Mouse (Mus musculus) forebrain, embryonic 15.5 days (tissue): ENCODE data around the gene Nlrc4. TPM values are rescaled to one million over a fixed set of nuclear protein-coding genes. Genes with fewer than 3 reads are reported as not detected.
"Not testable (repeated sequence)": the region's sequence is repeated elsewhere in the genome, so short reads cannot be mapped to it uniquely, and the experiment has no call there.

ENCODE experiments used
- ATAC-seq: fragments of 200-750 bp; cut with Nextera tagmentation; replicated peaks from 2 replicates; pipeline ENCODE4 v1.8.0; 2017; ENCODE audit warnings: mild to moderate bottlenecking, moderate TSS enrichment, moderate library complexity
- H3K27ac ChIP-seq: fragments of 300-500 bp; sonication (generic); replicated peaks from 2 replicates; pipeline ENCODE4 v1.5.1; 2015; ENCODE audit warnings: mild to moderate bottlenecking, inconsistent platforms
- H3K27me3 ChIP-seq: fragments of 300-500 bp; sonication (generic); 2 replicates; pipeline ENCODE4 v1.6.1; 2015; ENCODE audit warnings: inconsistent platforms
- H3K36me3 ChIP-seq: fragments of 300-500 bp; sonication (generic); 2 replicates; pipeline ENCODE4 v1.6.1; 2015; ENCODE audit warnings: mild to moderate bottlenecking, inconsistent platforms
- H3K4me1 ChIP-seq: fragments of 300-500 bp; sonication (generic); 2 replicates; pipeline ENCODE4 v1.6.1; 2015; ENCODE audit warnings: inconsistent platforms
- H3K4me2 ChIP-seq: fragments of 300-500 bp; sonication (generic); replicated peaks from 2 replicates; pipeline ENCODE4 v1.6.1; 2015; ENCODE audit warnings: mild to moderate bottlenecking, inconsistent platforms
- H3K4me3 ChIP-seq: fragments of 300-500 bp; sonication (generic); 2 replicates; pipeline ENCODE4 v1.5.1; 2015; ENCODE audit warnings: mild to moderate bottlenecking, inconsistent platforms
- H3K9ac ChIP-seq: fragments of 300-500 bp; sonication (generic); replicated peaks from 2 replicates; pipeline ENCODE4 v1.6.1; 2015; ENCODE audit warnings: mild to moderate bottlenecking, inconsistent platforms
- H3K9me3 ChIP-seq: fragments of 300-500 bp; sonication (generic); 2 replicates; pipeline ENCODE4 v1.6.1; 2016; ENCODE audit warnings: inconsistent platforms
- WGBS: fragments of 180-500 bp; shearing (Covaris S2); methylation state at CpG from one replicate; pipeline ENCODE4 v1.1.7; 2015; ENCODE audit warnings: mixed read lengths; 5-methylcytosine and 5-hydroxymethylcytosine counted together
- polyA plus RNA-seq: library from polyadenylated mRNA; unstranded; fragments of >200 nt; fragmentation: Nextera tagmentation; extraction: Ambion mirVana; gene quantifications from 2 replicates; pipeline ENCODE4 v1.2.1, GENCODE M21; 2015

The Nlrc4 gene
- polyA plus RNA-seq: 0.22 and 0.26 TPM in 2 replicates

DNA sequence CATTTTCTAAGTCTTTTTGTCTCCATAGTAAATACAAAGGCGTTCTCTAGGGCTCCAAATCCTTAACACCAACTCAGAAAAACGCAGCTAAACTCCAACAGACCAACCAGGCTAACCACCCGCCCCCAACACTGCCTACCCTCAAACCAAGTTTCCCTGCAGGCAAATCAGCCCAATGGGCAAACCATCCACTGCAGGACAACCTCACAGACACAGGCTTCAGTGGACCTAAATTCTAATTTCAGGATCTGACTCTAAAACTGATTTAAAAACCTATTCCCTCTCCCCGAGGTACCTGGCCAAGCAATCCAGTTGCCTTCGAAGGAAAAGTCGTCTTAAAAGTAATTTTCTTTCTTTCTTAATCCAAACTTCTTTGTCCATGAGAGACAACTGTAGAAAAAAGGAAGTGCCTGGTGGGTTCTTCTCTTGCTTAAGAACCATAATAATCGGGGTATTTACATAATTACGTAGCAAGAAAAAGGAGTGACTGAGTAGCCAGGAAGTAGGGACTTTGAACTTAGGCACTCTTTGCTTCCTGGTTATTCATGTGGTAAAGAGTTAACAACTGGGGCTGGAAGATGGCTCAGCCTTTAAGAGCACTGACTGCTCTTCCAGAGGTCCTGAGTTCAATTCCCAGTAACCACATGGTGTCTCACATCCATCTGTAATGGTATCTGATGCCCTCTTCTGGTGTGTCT, at the start of gene Nlrc4:
Gene Nlrc4, minus strand, starts transcription at position 432 of the 698 bp plus-strand sequence.
- 58% methylated on average over 8 of the region's 8 CpGs for WGBS
- Histone ChIP-seq H3K36me3 (no peaks in the 10 kb centered on the region), H3K27me3 (no peaks in the 10 kb centered on the region), H3K9ac (no peak within 1 kb of the TSS), H3K9me3 (no peaks in the 10 kb centered on the region), H3K4me2 (no peak within 1 kb of the TSS), H3K27ac (no peak within 1 kb of the TSS), H3K4me1 (no peaks in the 10 kb centered on the region), H3K4me3 (no peak within 1 kb of the TSS)
- no peak for ATAC-seq

DNA sequence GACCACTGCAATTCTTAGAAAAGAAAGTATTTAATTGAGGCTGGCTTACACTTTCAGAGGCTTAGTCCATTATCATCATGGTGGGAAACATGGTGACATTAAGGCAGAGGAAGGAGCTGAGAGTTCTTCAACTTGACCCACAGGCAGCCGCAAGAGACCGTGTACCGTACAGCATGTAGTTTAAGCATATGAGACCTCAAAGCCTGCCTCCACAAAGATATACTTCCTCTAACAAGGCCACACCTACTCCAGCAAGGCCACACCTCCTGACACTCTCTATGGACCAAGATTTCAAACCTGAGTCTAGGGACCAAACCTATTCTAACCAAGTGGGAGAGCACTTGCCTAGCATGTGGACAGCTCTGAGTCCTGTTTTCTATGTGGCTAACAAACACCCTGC, 49.7 kb upstream of the Nlrc4 start:
- WGBS: 95% methylated on average over 3 of the region's 3 CpGs
- Histone ChIP-seq H3K27ac (no peak overlapping the region), H3K27me3 (no peaks in the 10 kb centered on the region), H3K4me1 (no peaks in the 10 kb centered on the region), H3K9ac (no peak overlapping the region), H3K4me3 (no peak overlapping the region), H3K36me3 (no peaks in the 10 kb centered on the region), H3K9me3 (no peaks in the 10 kb centered on the region), H3K4me2 (no peak overlapping the region)
- ATAC-seq: no peak

- Histone ChIP-seq H3K9ac (no peak overlapping the region), H3K36me3 (no peaks in the 10 kb centered on the region), H3K4me3 (no peak overlapping the region), H3K9me3 (no peaks in the 10 kb centered on the region), H3K27ac (no peak overlapping the region), H3K4me1 (no peaks in the 10 kb centered on the region), H3K4me2 (no peak overlapping the region), H3K27me3 (no peaks in the 10 kb centered on the region)
- 83% methylated on average over 2 of the region's 2 CpGs for WGBS
- no peak for ATAC-seq
These were observed 49.0 kb upstream of the Nlrc4 start for GRCm38 (mm10) chr17:74507934-74508333.

DNA sequence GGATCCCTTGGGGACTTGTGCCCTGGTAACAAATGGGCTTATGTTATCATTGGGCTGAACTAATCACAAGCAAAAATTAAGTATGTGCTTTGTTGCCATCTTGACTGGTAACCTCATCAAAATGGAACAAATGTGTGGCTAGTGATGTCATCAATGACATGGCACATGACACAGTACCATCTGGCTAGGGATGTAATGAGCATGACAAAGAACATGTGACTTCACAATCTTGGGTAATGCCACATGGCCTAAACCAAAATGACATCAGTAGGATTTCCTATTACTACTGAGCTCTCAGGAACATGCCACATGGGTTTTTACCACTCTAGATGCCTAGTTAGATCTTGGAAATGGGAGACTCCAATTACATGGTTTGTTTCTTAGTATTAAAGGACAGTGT, 42.1 kb upstream of the Nlrc4 start:
- Histone ChIP-seq H3K9ac (no peak overlapping the region), H3K27ac (no peak overlapping the region), H3K9me3 (no peaks in the 10 kb centered on the region), H3K4me3 (no peak overlapping the region), H3K27me3 (no peaks in the 10 kb centered on the region), H3K4me1 (no peaks in the 10 kb centered on the region), H3K36me3 (peaks cover 35% of the 10 kb centered on the region), H3K4me2 (no peak overlapping the region)
- no peak for ATAC-seq

DNA sequence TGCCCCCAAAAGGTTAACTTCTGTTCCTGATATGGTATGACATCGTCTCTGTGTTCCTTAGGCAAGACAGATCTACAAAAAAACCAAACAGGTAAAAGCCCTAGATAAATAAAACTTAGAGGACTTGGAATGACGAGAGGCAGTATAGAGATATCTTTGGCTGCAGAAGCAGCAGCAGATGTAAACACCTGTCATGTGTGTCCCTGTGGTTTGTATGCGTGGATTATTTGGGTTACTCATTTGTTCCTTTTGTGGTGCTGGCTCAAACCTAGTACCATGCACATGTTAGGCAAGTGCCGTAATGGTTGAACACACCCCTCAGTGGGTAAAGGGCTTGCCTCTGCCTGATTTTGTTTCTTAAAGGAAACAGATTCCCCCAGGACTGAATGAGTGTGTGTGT, 41.3 kb upstream of the Nlrc4 start:
- Histone ChIP-seq H3K9me3 (no peaks in the 10 kb centered on the region), H3K36me3 (peaks cover 43% of the 10 kb centered on the region), H3K9ac (no peak overlapping the region), H3K27me3 (no peaks in the 10 kb centered on the region), H3K4me1 (no peaks in the 10 kb centered on the region), H3K4me3 (no peak overlapping the region), H3K27ac (no peak overlapping the region), H3K4me2 (no peak overlapping the region)
- WGBS: 94% methylated on average over 4 of the region's 4 CpGs
- ATAC-seq: no peak

DNA sequence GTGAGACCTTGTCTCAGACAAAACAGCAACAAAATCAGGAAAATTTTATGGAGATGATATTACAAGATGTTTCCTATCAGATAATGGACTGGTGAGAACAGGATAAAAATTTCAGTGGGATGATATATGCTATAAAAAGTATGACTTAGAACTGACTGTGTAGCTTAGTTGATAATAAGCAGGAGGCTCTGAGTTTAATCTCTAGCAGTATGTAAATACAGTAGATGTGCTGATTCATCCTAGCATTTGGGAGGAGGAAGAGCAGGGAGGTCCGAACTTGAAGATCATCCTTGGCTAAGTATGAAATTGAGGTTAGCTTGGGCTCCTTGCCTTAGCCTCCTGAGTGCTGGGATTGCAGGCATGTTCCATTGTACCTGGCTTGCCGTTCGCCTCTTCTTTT, 32.6 kb upstream of the Nlrc4 start:
- H3K9me3 ChIP-seq: no peaks in the 10 kb centered on the region

GRCm38 (mm10) chr17:74489901-74490220, 30.9 kb upstream of the Nlrc4 start:
- H3K4me1 ChIP-seq: peaks cover 13% of the 10 kb centered on the region
- H3K9ac ChIP-seq: peak overlapping the region; percentile 91
- peak overlapping the region; percentile 88 for H3K27ac ChIP-seq
- no peaks in the 10 kb centered on the region for H3K9me3 ChIP-seq
- peak overlapping the region; percentile 96 for H3K4me3 ChIP-seq
- no peak for ATAC-seq
- H3K27me3 ChIP-seq: no peaks in the 10 kb centered on the region
- under 1% methylated on average over 12 of the region's 12 CpGs for WGBS
- peaks cover 22% of the 10 kb centered on the region for H3K36me3 ChIP-seq
- H3K4me2 ChIP-seq: peak overlapping the region; percentile 63

More for the DNA sequence above, 32.6 kb upstream of the Nlrc4 start:
- Histone ChIP-seq H3K36me3 (peaks cover 33% of the 10 kb centered on the region), H3K27me3 (no peaks in the 10 kb centered on the region), H3K9ac (no peak overlapping the region), H3K4me2 (no peak overlapping the region), H3K27ac (no peak overlapping the region), H3K4me1 (peaks cover 13% of the 10 kb centered on the region), H3K4me3 (no peak overlapping the region)
- ATAC-seq: no peak
- WGBS: 94% methylated on average over 3 of the region's 3 CpGs

DNA sequence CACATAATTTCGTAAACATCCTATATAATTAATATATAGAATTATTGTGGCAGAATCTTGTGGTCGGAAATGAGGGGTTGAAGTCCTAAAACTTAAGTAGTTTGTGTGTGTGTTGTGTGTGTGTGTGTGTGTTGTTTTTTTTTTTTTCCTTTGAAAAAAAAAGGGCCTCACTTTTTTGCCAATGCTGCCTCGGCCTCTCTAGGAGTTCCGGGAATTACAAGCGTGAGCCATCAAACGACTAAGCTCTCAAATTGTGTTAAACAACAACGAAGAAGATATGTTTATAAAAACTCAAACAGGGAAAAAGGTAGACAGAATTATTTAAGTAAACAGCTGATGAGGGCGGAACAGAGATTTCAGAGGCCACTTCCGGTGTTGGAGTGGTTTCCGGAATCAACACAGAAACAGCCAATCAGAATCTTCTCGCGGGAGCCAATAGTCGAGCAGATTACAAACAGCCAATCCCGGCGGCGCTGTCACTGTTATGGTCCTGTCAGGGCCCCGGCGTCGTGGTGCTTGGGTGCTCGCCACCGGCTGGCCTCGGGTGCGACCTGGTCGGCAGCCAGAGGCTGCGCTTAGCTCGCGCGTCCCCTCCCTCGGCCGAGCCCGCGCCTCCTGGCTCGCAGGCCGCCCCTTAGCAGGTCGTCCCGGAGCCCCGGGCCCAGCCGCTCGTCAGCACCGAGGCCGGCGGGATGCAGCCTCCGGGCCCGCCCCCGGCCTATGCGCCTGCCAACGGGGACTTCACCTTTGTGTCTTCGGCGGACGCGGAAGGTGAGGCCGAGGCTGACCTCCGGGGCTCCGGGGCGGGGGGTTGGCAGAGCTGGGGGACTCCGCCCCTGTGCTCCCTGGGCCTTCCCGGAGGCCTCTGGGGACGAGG, 30.3 kb upstream of the Nlrc4 start, which contains the start of gene Yipf4:
Gene Yipf4, plus strand, starts transcription at position 470 of the 877 bp plus-strand sequence.
- peak within 1 kb of the TSS; percentile 96 for H3K4me3 ChIP-seq
- peaks cover 13% of the 10 kb centered on the region for H3K4me1 ChIP-seq
- peaks cover 16% of the 10 kb centered on the region for H3K36me3 ChIP-seq
- peak; percentile 100 for ATAC-seq
- no peaks in the 10 kb centered on the region for H3K9me3 ChIP-seq
- H3K27ac ChIP-seq: peak within 1 kb of the TSS; percentile 88
- peak within 1 kb of the TSS; percentile 91 for H3K9ac ChIP-seq
- H3K27me3 ChIP-seq: no peaks in the 10 kb centered on the region
- 4% methylated on average over 58 of the region's 58 CpGs for WGBS
- peak within 1 kb of the TSS; percentile 63 for H3K4me2 ChIP-seq

- Histone ChIP-seq H3K9ac (no peak overlapping the region), H3K4me2 (no peak overlapping the region), H3K4me3 (no peak overlapping the region), H3K4me1 (no peaks in the 10 kb centered on the region), H3K36me3 (no peaks in the 10 kb centered on the region), H3K27me3 (no peaks in the 10 kb centered on the region), H3K9me3 (no peaks in the 10 kb centered on the region), H3K27ac (no peak overlapping the region)
- WGBS: 89% methylated on average over 14 of the region's 14 CpGs
- ATAC-seq: no peak
These were observed 21.6 kb upstream of the Nlrc4 start for GRCm38 (mm10) chr17:74480361-74481069.

GRCm38 (mm10) chr17:74470133-74470532, 11.2 kb upstream of the Nlrc4 start:
- H3K27ac ChIP-seq, H3K4me1 ChIP-seq, H3K36me3 ChIP-seq, ATAC-seq, H3K9me3 ChIP-seq, H3K4me3 ChIP-seq, H3K9ac ChIP-seq, H3K27me3 ChIP-seq, H3K4me2 ChIP-seq: not testable (repeated sequence)
- WGBS: 78% methylated on average over 6 of the region's 6 CpGs

- H3K9ac ChIP-seq, H3K4me1 ChIP-seq, ATAC-seq, H3K4me2 ChIP-seq, H3K4me3 ChIP-seq, H3K36me3 ChIP-seq, H3K9me3 ChIP-seq, H3K27ac ChIP-seq, H3K27me3 ChIP-seq: not testable (repeated sequence)
- WGBS: 91% methylated on average over 2 of the region's 2 CpGs
These were observed 9.0 kb upstream of the Nlrc4 start for GRCm38 (mm10) chr17:74467981-74468380.

DNA sequence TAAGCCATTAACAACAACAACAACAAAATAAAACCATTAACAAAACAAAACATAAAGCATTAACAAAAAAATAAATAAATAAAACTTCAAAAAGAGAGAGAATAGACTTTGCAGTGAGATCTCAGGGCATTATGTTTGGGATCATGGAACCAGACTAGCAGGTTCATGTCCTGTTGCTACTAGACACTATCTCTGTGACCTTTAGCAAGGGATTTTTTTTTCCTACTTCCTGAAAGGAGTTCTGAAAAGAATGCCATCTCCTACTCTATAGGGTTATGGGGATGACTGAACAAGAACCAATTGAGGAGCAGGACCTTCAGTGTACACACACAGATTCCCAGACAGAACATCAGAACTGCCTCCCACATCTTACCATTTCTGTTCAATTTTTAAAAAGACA, 4.6 kb upstream of the Nlrc4 start:
- H3K27ac ChIP-seq: no peak overlapping the region
- H3K4me3 ChIP-seq: no peak overlapping the region
- H3K9ac ChIP-seq: no peak overlapping the region
- H3K27me3 ChIP-seq: no peaks in the 10 kb centered on the region
- no peak overlapping the region for H3K4me2 ChIP-seq
- H3K9me3 ChIP-seq: no peaks in the 10 kb centered on the region
- no peaks in the 10 kb centered on the region for H3K4me1 ChIP-seq
- ATAC-seq: no peak
- no peaks in the 10 kb centered on the region for H3K36me3 ChIP-seq
